Mouse (Mus musculus): ENCODE data around the gene Sdcbp2.

The Sdcbp2 gene

DNA sequence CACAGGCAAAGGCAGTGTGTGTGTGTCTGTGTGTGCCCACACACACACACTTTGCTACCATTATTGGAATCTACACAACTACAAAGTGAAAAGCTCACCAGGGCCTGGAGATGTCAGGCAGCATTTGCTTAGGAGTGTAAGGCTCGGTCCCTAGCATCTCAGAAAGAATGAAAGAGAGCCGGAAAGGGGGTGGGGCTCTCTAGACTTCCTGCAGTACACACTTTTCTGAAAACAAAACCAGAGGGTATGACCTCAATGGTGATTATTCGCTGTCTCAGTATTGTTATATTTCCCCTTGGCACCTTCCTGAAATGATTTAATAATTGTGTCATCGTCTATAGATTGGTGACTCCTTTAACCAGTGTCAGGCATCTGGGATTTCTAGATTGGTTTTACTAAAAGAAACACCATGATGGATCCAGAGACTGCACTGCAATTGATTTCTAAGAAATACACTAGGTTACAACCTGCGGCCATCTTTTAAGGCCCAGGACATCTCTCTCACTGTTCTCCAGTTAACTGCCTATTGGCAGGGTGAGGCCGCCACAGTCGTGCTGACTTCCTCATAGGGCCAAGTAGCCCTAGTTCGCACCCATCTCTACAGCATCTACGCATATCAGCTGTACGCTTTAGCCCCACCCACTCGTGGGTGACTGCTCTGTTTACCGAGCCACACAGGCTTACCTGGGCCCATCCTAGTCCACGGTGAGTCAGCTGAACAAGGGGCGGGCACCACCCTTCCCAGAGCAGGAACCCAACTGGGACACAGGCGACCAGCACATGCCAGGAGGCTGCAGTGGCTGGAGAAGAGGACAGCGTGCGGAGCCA, at the start of gene Sdcbp2:
Gene Sdcbp2, plus strand, starts transcription at position 750 of the 828 bp plus-strand sequence.
- no peak for DNase-seq

DNA sequence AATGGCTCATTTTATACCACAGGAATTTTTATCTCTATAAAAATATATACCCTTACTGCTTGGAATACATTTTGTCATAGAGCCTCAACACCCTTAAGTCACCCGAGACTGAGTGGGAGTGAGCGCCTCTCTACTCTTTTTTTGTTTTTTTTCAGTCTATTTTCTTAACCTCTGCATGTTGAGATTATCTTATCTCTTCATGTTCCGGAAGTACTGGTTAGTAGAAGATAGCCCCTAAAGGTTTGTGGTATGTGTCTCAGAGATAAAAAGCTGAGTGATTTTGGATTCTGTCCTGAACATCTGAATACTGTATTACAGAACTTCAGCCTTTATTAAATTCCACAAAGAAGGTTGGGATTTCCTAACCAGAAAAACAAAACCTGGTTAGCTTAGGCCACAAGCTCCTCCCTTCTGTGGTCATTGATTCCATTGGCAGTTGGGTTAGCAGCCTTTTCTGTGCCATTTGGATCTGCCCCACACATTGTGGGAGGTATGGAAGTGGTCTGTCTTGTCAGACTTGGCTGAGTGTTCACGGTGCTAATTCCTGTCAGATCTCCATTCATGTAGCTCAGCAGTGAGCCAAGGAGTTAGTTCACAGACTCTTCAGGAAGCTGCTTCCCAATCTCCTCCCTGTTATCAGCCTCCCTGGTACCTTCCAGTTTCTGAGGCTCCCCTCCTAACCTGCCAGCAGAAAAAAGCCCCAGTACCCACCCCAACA, 47.9 kb upstream of the Sdcbp2 start:
- no peak for DNase-seq

DNA sequence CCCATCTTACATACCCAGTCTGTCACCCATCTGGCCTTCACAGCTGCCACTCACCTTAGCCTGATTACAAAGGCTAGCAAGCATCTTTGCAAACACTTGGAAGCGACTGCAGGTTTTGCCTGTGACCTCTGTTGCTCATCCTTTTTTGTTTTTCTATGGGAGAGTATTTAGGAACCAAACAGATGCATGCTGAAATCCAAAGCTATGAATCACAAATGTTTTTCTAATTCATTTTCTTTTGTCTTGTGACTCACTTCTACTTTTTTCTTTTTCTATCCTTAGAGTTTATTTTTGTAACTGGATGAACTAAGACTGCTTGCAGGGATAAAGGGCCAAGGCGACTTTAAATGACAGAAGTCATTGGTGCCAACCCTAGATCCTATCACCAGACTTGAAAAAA, 46.9 kb upstream of the Sdcbp2 start:
- DNase-seq: no peak

DNA sequence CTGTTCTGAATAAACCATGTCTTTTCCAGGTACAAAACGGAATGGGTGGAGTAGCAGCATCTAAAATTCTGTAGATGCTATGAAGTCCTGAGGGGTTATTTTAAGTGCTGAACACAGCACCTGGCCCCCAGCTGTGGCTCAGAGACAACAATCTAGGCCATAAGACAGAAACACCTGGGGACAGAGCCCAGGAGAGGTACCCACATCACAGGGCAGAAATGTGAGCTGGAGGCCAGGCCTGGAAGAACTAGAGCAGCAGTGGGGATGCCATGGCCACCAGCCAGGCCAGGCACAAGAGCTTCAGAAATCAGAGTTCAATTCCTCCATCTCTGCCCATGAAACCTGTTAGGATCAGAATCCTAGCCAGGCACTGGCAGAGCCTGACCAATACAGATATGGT, 44.4 kb upstream of the Sdcbp2 start:
- no peak for DNase-seq

DNA sequence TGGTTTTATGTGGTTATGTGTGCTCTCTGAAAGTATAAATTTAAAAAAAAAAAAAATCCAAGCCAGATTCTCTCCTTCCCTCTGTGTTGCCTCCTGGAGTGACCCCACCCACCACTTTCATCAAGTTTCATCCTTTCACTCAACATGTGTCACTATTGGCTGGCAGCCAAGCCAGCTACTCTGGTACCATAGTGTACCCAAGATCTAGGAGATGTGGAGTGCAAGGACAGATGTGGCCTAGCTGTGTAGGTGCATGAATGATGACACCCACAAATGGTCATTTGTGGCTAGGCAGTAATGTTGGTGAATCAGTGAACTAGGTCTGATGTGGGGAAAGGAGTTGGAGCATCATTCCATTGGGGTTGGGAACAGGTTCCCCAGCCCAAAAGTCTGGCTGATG, 43.3 kb upstream of the Sdcbp2 start:
- no peak for DNase-seq

DNA sequence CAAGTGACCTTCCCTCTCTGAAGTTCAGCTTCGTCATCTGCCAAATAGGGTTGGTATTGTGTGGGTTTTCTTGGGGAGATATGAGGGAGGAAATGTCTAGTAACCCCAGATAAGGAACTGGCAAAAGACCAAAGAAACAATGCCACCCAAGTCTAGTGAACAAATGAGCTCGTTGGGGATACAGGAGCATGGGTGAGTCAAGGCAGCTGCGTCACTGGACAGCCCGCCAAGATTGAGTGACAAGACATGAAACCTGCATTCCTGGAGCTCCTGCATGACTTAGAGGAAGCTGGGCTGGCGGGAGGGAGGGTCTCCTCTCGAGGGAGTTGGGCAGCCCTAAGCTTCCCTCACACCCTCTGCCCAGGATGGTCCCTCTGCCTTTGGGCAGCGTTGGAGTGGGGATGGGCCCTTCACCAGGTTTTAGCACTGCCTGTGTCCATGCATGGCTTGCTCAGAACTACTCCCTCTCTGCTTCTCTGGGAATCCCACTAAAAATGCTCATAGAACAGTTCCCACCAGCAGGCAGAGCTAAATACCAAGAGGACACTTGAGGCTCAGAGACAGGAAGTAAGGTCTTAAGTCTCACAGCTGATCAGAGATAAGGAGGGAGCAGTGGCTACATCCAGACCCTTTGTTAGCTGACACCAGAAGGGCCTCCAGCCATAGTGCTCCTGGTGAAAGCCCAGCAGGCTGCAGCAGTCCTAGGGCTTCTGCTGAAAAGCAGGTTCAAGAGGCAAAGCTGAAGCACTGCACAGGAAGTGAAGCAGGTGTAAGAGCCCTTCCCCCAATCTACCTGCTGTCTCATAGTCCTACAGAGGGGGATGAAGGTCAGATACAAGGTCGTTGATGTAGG, 41.8 kb upstream of the Sdcbp2 start:
- DNase-seq: peak in 1 of 2 experiments; percentile 15

DNA sequence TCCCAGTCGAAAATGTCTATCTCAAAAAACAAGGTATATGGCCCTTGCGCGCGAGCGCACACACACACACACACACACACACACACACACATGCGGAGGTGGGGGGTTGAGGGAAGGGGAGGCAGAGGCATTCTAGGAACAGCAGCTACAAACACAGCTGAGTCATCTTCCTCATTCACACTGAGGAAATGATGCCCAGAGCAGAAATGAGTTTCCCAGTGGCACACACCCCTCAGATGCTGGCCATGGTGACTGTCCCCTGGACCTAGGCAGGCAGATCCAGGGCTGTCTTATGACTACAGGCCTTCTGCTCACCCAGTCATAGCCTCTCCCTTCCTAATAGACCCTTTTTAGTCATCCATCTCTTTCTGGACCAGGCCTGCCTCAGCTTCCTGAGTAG, 38.8 kb upstream of the Sdcbp2 start:
- DNase-seq: no peak

DNA sequence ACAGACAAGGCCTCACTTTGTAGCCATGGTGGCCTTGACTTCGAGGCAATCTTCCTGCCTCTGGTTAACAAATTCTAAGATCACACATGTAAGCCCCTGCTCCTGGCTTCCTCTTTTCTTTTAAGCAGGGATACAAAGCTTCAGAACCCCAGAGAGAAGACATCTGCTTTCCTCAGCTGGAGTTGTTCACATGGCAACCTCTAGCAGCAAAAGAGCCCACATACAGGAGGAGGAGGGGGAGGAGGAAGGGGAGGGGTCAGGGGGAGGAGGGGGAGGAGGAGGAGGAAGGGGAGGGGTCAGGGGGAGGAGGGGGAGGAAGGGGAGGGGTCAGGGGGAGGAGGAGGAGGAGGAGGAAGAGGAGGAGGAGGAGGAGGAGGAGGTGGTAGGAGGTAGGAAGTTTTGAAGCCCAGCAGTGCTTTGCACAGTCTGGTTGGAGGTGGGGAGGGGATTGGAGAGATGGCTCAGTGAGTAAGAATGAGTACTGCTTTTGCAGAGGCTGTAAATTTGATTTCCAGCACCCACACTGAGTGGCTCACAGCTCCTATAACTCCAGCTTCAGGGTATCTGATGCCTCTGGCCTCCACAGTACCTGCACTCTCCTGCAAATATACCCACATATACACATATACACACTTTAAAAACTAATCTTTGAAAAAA, 36.3 kb upstream of the Sdcbp2 start:
- peak; percentile 10 to 32 for DNase-seq

DNA sequence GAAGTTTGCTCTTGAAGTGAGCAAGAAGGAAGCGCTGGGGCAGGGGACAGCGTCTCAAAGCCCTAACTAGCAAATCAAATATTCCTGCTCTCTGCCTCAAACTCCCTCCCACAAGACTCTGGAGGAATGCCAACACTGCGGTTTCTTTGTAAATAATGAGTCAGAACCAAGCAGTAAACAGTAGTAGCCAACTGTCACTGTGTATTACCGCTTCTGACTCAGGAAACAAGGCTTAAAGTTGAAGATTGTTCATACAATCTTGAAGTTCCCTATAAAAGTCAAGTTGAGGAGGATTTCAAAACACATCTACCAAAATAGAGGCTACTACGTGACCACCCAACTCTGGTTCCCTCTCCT, 35.8 kb upstream of the Sdcbp2 start:
- peak; percentile 74 to 82 for DNase-seq

DNA sequence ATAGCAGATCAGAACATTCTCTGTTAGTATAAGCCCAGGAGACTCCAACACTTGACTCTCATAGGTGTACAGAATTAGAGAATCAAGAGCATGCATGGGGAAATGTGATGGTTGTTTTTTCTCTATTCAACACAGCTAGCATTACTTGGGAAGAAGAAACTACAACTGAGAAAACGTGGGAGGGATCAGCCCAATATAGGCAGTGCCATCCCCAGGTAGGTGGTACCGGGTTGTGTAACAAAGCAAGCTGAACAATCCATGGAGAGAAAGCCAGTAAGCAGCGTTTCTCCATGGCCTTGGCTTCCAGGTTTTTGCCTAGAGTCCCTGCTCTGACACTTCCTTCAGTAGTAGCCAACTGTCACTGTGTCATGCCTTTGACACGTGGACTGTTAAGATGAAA, 33.8 kb upstream of the Sdcbp2 start:
- DNase-seq: no peak

DNA sequence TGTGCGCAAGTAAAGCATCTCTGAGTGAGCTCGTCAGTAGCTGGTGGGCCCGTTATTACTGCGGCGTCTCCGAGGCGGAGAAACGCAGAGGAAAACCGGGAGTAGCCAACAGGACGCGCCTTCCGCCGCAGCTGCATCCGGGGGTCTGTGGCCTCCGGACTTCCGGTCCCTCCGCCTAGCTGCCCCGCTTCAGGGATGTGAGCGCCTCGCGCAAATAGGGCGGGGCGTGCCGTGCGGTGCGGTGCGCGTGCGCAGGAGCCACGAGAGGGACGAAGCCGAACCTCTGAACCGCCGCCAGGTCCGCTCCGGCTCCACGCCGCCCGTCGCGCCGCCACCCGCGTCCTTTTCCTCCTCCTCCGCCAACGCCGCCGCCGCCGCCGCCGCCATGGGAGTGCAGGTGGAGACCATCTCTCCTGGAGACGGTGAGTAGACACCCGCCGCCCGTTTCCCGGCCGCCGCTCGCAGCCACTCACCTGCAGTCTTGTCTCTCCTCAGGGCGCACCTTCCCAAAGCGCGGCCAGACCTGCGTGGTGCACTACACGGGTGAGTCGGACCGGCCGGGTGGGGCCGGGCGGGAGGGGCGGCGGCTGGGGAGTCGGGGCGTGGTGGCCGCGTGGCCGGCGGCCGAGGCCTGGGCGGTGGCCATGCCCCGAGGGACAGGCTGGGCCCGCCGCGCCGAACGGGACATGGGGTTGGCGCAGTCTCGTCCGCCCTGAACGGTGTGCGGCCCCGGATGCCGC, 29.9 kb upstream of the Sdcbp2 start, which contains the start of gene Fkbp1a:
Gene Fkbp1a, plus strand, starts transcription at position 161 of the 740 bp plus-strand sequence.
- peak; percentile 99 for DNase-seq

DNA sequence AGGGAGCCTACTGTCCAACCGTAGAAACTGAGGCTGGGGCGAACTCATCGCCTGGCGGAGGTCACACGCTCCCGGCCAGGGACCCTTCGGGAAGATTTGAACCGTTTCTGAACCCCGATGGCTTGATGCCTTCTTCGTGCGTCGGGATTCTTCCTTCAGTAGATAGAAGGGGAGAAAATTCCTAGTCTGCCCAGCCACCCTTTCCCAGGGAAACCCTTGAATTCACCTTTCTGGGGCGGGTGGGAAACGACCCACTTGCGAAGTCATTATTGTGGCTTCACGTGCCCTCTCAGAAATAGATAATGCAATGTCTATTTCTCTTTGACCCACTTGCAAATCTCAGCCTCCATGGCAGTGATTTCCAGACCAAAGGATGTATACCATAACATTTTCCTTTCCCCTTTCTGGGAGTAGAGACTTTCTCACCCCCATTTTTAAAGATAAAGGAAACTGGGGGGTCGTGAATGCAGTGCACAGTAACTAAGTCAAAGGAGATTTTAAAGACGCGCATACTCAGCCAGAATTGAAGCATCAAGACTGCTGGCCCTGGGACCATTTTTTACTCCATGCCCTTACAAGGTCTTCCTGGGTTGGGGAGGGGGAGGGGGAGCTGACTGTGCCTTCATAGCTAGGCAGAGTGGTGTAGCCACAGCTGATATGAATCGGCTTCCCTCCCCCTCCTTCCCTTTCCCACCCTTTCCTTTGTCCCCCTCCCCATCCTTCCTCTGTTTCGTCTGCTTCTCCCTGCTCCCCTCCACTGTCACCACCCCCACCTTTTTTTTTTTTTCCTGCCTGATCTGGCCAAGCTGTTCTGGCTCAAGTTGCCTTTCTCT, 29.1 kb upstream of the Sdcbp2 start:
- peak; percentile 75 to 85 for DNase-seq

DNA sequence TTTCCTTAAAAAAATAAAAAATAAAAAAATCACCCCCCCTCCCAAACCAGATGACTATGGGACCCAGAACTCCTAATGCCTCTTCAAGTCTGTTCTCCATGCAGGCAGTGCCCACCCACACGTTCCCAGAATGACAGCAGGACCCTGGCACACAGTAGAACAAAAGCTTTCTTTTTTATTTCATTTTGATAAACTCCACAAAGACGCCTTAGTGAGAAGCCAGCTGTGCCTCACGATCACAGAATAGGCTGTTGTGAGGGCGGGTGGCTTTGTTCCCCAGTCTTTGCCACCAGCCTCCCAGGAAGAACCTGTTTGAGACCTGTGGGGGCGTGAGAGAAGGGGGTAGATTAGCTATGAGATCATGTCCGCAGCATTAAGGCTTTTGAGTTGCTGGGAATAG, 27.7 kb upstream of the Sdcbp2 start:
- no peak for DNase-seq

DNA sequence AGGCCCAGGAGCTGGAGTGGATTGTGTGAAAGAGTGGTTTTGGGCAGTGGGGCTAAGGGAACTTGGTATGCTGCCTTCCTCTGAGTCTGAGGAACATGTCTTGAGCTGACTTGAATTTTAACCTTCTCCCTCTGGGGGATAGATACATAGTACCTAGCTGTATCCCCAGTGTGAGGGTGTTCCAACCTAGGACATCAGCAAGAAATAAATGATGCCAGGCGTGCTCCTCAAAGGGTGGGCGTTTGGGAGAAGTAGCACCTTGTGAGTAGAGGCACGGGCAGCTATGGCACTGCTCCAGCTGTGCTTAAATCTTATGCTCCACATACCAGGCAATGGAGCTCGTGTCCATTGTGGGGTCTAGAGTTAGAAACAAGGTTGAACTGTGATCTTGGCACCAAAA, 25.9 kb upstream of the Sdcbp2 start:
- no peak for DNase-seq

DNA sequence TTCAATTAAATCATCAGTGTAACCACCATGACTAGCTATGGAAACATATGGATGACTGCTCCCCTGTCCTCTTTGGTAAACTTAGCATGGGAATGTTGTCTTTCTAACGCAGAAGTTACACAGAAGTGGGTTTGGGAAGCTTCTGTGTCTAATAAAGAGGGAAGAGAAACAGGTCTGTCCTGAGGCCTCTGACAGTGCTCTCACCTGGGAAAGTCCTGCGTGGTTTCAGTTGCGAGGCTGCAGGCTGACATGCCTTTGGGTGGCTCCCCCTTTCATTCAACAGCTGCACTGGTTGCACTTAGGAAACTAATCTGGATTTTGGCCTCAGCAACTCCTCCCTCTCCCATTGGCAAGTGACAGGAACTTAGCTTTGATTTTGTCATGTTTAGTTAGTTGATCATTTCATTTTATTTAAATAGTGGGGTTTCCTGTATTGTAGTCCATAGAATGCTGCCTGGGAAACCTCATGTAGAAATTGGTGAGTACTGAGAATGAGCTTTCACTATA, 22.8 kb upstream of the Sdcbp2 start:
- DNase-seq: no peak

DNA sequence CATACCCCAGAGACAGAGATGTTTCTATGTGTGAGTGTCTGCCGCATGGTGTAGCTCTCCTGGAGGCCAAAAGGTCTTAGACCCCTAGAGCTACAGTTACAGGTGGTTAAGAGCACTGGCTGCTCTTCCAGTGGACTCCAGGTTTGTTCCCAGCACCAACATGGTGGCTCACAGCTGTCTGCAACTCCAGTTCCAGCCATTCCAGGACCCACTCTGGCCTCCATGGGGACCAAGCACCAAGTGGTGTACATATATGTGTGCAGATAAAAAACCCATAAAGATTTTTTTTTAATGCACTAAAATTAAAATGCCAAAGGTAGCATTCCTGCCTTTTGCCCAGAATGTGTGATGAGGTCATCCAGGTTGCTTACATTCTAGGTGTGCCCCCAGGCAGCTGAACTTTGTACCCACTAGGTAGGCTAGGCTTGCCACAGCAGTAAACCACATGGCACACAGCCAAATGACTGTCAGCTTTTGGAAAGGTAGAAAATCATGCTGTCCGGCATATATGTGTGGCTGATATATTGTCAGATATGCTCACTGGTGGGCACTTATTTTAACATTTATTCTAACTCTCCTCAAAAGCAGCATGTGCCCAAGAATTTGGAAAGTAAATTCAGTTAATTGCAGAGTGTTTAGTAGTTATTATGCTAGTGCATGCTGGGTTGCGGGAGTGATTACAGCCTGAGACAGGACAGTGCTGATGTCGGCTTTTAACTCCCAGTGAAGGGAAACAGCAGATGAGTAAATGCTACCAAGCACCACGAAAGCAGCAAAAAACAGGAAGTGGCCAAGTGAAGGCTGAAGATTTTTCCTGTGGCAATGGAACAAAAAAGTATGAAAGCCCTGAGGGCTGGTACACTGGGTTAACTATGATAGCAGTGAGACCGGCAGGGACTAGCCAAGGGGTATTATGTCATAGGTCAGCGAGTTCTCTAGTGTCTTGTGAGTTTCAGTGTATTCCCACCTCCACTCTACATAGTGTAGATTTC, 9.2 kb upstream of the Sdcbp2 start:
- peak in 1 of 2 experiments; percentile 47 for DNase-seq

DNA sequence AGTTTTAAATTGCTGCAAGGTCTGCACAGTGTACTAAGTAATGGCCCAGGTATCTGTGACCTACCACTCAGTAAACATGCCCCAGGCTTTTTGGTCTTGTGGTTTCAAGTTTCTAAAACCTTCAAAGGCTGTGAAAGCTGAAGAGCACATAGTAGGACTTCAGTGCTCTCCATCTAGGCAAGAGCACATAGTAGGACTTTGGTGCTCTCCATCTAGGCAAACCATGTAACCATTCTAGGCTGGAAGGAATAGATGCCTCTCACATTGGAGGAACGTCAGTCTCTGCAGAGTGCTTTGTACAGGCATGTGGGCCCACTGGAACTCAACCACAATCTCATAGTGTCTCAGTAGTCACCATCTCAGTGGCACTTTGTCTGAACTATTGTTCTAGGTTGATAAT, 8.4 kb upstream of the Sdcbp2 start:
- no peak for DNase-seq

DNA sequence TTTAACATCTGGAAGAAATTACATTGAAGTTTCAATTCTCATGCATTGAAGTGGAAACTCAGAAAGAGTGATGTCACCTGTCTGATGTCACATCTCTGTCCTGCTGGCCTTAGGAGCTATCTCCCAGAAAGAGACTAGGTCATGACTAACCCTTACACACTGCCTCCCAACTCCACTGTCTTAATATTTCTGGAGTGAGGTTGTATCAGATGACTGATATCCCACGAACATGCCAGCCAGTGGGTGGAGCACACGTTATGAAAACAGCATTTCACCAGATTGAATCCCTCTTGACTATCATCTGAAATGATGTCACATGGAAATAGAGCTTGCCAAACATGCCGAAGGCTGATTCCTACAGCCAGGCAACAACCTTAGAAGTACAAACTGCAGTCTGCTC, 7.4 kb upstream of the Sdcbp2 start:
- DNase-seq: no peak

DNA sequence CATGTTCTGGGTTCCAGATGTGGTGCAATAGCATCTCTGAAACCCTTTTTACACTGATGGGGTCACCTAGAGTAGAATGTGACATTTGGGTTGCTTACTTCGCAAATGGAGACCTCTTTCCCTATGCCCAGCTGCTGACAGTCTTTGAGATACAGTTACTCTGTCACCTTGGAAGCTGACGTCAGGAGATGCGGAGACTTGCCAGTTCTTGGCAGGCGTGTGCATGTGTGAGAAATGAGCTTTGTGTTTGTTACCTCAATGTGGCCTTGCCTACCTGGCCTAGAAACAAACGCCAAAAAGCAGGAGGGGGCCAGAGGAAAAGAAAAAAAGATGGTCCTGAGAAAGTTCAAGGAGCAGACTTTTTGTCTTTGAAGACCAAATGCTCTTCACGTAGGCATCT, 5.6 kb upstream of the Sdcbp2 start:
- DNase-seq: no peak

DNA sequence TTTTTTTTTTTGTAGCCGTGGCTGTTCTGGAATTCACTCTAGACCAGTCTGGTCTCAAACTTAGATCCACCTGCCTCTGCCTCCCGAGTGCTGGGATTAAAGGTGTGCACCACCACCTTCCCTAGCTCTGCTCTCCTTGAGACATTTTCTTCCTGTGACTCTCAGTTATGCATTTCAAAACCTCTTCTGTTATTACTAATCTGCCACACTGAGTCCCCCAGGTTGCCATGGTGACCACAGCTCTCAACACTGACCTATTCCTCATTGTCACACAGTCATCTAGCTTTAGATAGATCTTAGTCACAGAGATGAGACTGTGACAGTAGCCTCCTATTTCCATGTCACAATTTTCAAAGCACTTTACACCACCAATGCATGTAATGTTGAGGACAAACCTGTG, 3.0 kb upstream of the Sdcbp2 start:
- no peak for DNase-seq

Data from kidney, postnatal 4 days (tissue).